Mouse (Mus musculus) right cerebral cortex, adult 18-20 months (tissue): ENCODE data around the gene Sik3.
A peak's percentile ranks its signal among the peaks of the same experiment; 100 is the strongest.

ENCODE experiments used
- DNase-seq: peaks from one replicate; pipeline ENCODE4 v3.0.0; 2022; ENCODE audit warnings: mixed read lengths

The Sik3 gene

GRCm38 (mm10) chr9:46194809-46195208, 182.2 kb downstream of the Sik3 start:
- no peak for DNase-seq

- no peak for DNase-seq
Observed at GRCm38 (mm10) chr9:46196699-46197169, 184.1 kb downstream of the Sik3 start.

DNA sequence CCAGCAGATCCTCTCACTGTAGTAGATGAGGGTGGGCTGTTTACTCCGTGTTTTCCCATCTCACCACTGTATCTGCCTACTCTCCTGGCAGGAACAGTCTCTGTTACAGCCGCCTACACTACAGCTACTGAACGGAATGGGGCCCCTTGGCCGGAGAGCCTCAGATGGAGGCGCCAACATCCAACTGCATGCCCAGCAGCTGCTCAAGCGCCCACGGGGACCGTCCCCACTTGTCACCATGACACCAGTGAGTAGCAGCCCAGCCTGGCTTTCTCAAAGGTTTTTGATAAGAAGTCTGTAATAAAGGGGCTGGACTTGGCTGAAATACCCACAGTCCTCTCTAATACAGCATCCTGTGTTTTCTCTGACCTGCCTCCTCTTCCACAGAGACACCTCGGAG, 185.8 kb downstream of the Sik3 start:
- DNase-seq, result peak; percentile 56

DNA sequence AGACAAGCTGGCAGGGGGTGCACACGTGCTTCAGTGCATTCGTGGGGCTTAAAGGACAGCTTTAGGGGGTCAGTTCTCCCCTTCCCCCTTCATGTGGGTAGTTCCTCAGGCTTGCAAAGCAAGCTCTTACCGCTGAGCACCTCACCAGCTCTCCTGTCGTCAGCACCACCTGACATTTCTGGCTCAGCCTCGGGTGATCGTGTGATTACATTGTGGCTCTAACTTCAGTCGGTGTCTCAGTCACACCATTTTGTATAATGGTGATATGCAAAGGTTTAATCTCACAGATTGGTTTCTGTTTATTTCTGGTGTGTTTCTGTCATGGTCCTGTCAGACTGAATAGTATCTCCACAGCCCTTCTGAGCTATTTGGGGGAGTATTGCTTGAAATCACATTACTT, 186.3 kb downstream of the Sik3 start:
- no peak for DNase-seq

DNA sequence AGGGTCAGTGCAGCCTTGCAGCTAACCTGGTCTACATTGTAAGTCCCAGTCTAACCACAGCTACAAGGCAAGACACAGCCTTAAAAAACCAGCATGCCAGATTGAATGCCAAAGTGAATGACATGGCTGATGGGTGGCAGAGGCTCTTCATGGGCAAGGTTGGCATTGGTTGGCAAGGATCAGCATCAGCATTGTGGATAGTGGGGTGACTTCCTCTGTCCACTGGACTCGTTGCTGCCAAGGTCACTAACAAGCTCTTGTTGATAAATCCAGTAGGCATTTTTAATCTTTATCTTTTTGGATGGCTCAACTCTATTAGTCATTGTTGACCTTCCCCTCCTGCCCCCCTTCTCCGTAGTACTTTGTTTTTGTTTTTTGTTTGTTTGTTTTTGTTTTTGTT, 187.0 kb downstream of the Sik3 start:
- DNase-seq, result no peak

GRCm38 (mm10) chr9:46206834-46207500, 194.3 kb downstream of the Sik3 start:
- no peak for DNase-seq

- no peak for DNase-seq
Observed at GRCm38 (mm10) chr9:46207501-46207869, 194.9 kb downstream of the Sik3 start.

DNA sequence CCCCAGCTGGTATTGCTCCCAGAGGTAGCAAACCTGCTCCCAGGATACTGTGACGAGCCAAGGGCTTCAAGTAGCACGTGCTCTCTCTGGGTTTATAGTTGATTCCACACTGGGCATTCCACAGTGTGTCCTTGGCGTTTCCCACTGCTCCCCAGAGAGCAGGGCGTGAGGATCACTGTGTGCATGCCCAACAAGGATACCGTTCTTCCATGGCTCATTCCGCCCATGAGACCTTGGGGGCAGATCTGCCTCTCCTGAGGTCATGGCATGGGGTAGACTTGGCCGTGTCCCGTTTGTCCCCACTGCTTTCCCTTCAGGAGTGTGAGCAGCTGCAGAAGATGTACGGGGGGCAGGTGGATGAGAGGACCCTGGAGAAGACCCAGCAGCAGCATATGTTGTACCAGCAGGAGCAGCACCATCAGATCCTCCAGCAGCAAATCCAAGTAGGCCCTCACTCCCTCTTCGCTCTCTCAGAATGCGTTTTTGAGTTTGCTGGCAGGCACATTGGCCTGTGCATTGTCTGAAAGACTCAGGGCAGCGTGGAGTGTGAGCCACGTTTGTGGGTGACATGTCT, 195.9 kb downstream of the Sik3 start:
- no peak for DNase-seq

DNA sequence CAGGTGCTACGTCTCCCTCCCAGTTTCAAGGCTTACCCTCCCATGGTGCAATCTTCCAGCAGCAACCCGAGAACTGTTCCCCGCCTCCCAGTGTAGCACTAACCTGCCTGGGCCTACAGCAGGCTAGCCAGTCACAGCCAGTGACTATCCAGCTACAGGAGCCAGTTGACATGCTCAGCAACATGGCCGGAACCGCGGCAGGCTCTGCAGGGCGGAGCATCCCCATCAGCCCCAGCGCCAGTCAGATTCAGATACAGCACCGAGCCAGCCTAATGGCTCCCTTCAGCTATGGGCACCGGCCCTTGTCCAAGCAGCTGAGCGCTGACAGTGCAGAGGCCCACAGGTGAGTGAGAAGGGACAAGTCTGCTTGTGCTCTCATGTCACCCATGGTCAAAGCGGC, 197.9 kb downstream of the Sik3 start:
- DNase-seq, result no peak

GRCm38 (mm10) chr9:46214276-46214675, 201.7 kb downstream of the Sik3 start:
- DNase-seq, result no peak

- DNase-seq, result no peak
Observed at GRCm38 (mm10) chr9:46214946-46215337, 202.3 kb downstream of the Sik3 start.

DNA sequence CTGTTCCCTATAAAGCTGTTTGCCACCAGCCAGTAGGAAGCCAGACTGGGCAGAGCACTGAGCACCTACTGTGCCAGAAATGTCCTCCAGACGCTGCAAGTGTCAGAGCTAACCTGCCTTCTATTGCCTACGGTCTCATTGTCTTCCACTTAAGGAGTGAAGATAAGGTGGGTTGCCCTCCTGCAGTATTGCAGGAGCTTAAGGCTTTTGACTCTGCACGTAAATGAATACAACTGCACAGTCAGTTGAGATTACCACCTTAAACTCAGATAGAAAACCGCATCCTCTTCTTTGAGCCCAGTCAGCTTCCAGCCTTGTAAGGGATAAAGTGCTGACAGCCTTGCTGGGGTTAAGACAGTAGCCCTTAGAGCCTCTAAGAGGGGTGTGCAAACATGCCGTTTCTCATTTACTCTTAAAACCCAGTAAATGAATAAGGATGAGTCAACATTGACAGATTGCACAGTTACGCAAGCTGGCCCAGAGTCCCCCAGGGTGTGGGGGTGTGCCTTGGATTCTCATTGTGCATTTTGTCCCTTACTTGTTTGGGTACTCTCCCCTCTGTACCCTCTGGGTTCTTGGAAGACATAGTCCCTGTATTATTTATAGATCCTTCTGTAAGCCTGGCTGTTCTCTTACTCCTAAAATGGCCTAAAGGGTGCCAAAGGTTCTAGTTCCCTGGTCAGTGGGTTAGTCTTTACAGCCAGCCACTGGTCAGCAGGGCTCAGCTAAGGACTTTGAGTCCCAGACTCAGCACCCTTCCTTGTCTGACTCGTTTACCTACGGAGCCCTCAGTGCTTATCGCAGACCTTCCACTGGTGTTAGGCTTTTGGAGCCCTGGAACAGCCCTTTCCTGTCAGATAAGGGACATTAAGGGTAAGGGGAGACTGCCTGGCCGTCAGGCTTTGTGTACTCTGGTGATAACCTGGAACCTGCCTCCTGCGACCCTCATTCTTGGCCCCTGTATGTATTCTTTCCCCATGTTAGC, 203.0 kb downstream of the Sik3 start:
- DNase-seq, result peak; percentile 52

DNA sequence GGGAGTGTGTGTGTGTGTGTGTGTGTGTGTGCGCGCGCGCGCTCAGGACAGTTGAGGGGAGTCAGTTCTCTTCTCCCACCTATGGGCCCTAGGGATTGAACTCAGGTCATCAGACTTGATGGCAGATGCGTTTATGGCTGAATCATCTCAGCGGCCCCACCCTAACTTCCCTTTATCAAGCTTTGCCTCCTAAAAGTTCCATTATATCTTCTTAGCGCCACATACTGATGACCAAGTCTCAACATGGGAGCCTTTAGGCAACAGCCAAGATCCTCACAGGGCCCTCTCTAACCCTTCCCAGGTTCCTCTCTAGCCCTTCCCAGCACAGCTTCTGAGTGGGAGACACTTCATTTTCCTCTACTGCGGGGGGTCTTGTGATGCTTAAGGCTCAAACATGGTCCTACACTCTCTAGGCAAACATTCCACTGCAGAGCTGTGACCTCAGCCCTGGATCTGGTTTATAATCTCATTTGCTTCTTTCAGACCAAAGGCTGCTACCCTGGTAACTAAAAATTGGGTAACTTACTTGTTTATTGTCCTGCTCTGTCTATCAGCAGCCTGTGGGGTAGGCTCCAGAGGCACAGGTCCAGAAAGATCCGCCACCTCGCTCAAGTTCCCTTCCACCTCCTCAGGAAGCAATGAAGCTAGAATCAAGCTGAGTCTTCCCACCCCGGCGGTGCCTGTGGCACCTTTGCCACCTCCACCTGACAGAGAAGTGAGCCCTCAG, 204.3 kb downstream of the Sik3 start:
- no peak for DNase-seq

- no peak for DNase-seq
Observed at GRCm38 (mm10) chr9:46218176-46218575, 205.6 kb downstream of the Sik3 start.

DNA sequence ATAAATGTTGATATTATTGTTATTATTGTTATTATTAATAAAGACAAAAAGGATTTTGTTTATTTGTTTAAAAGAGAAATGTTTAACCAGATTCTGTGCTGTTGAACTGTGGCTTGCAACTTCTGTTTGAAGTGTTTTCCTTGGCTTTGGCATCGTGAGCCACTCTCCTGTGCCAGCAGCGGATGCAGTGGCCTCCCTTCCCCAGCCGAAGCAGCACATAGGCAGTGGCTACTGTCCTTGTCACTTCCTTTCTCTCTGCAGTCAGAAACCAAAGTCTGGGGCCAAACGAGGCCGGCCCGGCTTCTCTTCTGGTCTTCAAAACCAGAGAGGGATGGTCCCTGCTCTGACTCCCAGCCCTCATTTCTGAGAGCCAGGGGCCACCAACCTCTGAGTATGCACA, 210.5 kb downstream of the Sik3 start:
- DNase-seq, result no peak

GRCm38 (mm10) chr9:46224101-46224500, 211.5 kb downstream of the Sik3 start:
- DNase-seq, result no peak

- DNase-seq, result no peak
Observed at GRCm38 (mm10) chr9:46224945-46225660, 212.5 kb downstream of the Sik3 start.

GRCm38 (mm10) chr9:46227064-46227614, 214.5 kb downstream of the Sik3 start:
- no peak for DNase-seq

DNA sequence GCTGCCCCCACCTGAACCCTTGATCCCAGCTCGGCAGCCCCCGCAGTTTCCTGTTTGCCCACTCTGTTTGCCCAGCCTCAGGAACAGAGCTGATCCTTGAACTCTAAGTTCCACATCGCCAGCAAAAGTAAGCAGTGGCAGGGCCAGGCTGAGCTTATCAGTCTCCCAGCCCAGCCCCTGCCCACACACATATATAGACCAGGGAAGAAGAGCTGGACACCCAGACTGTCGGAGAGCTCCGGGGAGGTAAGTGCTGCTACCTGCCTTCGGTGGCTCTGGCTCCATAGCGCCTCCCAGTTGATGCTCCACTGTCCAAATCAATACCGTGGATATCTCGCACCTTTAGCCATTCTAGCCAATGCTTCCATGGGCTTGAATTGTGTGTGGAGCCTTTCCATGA, 215.9 kb downstream of the Sik3 start, which contains the start of gene Apoa1:
Gene Apoa1 (plus strand): TSS at position 90 of the 400 bp plus-strand sequence.
- no peak for DNase-seq

DNA sequence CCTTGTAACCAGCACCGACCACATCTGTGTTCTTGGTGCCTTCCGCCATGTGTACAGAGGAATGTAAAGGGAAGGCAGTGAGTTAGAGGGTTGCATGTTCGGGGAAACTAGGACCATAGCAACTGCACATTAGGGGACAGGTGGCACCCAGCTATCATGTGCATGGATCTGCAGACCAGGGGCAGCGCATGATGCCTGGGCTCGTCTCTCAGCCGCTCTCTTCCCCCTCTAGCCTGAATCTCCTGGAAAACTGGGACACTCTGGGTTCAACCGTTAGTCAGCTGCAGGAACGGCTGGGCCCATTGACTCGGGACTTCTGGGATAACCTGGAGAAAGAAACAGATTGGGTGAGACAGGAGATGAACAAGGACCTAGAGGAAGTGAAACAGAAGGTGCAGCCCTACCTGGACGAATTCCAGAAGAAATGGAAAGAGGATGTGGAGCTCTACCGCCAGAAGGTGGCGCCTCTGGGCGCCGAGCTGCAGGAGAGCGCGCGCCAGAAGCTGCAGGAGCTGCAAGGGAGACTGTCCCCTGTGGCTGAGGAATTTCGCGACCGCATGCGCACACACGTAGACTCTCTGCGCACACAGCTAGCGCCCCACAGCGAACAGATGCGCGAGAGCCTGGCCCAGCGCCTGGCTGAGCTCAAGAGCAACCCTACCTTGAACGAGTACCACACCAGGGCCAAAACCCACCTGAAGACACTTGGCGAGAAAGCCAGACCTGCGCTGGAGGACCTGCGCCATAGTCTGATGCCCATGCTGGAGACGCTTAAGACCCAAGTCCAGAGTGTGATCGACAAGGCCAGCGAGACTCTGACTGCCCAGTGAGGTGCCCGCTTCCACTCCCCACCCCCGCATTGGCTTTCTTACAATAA, 217.2 kb downstream of the Sik3 start:
- peak; percentile 95 for DNase-seq

DNA sequence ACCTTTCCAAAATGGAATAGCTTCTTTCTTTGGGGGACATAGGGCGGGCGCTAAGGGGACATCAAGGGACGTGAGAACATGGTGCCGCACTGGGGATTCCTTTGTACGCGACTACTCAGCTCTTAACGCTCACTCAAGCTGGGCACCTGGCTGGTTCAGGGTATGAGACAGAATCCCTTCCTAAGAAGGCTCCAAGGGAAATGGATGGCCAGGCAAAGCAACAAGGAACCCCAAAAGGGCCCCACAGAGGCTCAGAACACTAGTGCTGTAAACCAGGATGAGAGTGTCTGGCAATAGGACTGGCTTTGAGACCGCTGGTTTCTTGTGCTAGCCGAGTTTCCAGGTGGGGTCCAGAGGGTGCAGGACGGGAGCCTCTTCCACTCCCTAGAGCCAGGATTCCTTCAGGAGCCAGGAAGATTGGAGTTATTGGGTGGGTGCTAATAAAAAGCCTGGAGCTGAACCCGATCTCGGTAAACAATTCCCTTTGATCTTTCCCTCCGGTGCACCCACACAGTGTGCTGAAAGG, 217.9 kb downstream of the Sik3 start:
- DNase-seq, result no peak
